Mouse (Mus musculus) gastrocnemius, adult 2 months (tissue): ENCODE measurements around the gene Pex16. TPM values are rescaled to one million over a fixed set of nuclear protein-coding genes. Genes with fewer than 3 reads are reported as not detected.

Experiments used
- DNase-seq: peaks from one replicate; pipeline ENCODE4 v3.0.0; 2022
- H3K27ac ChIP-seq: fragments of 200-600 bp; 2 replicates; pipeline ENCODE4 v1.8.1; 2022; ENCODE audit warnings: mild to moderate bottlenecking
- H3K4me3 ChIP-seq: fragments of 200-600 bp; 2 replicates; pipeline ENCODE4 v1.8.1; 2022; ENCODE audit warnings: mild to moderate bottlenecking, moderate library complexity
- CTCF ChIP-seq: fragments of 200-600 bp; IDR thresholded peaks from 2 replicates; pipeline ENCODE4 v1.8.1; 2022; ENCODE audit warnings: antibody characterized with exemption, mild to moderate bottlenecking, moderate library complexity
- intact Hi-C: fragments of 180-260 bp; cut with DNase I; formaldehyde crosslinking; loops from one replicate; pipeline ENCODE4 v1.15.1; 2025
- total RNA-seq, 2 experiments: library from RNA; stranded (reverse); gene quantifications; 2 replicates each; pipeline ENCODE4 v1.2.3; 2021

Gene Pex16
- total RNA-seq, 2 experiments from 2014 or later, result 15.9 to 19.5 TPM

GRCm38 (mm10) chr2:92372767-92373436 lies 1.6 kb upstream of the Pex16 start:
- Histone ChIP-seq H3K4me3 (no peak overlapping the region), H3K27ac (peak overlapping the region; percentile 94)
- intact Hi-C loops, result no loop called here
- no peak for TF ChIP-seq CTCF
- DNase-seq, result peak; percentile 63

- TF ChIP-seq CTCF, result no peak
- Histone ChIP-seq H3K4me3 (peak overlapping the region; percentile 77), H3K27ac (peak overlapping the region; percentile 94)
- no peak for DNase-seq
- intact Hi-C loops, result no loop called here
These were observed 1.1 kb upstream of the Pex16 start for GRCm38 (mm10) chr2:92373437-92373813.

- H3K27ac ChIP-seq, result peak overlapping the region; percentile 94
- TF ChIP-seq CTCF, result no peak
- DNase-seq, result peak; percentile 96
- H3K4me3 ChIP-seq, result peak overlapping the region; percentile 77
- intact Hi-C loops, result loop anchor here (2.0 to 5.0 kb wide), 2 partner anchors 47 to 62 kb away; no protein-coding TSS in a partner anchor
These were observed 685 bp downstream of the Pex16 start for GRCm38 (mm10) chr2:92375099-92375623.

GRCm38 (mm10) chr2:92375788-92376187 lies 1.3 kb downstream of the Pex16 start:
- H3K27ac ChIP-seq, result peak overlapping the region; percentile 94
- intact Hi-C loops, result loop anchor here (2.0 to 5.0 kb wide), 2 partner anchors 47 to 61 kb away; no protein-coding TSS in a partner anchor

GRCm38 (mm10) chr2:92376300-92376699 lies 1.8 kb downstream of the Pex16 start:
- intact Hi-C loops, result loop anchor here (5.0 kb wide), 1 partner anchor 46 kb away; no protein-coding TSS in a partner anchor
- peak overlapping the region; percentile 77 for H3K4me3 ChIP-seq
- peak overlapping the region; percentile 94 for H3K27ac ChIP-seq
- no peak for TF ChIP-seq CTCF
- no peak for DNase-seq

More at GRCm38 (mm10) chr2:92375788-92376187, 1.3 kb downstream of the Pex16 start:
- no peak for DNase-seq
- peak overlapping the region; percentile 77 for H3K4me3 ChIP-seq
- TF ChIP-seq CTCF, result no peak

GRCm38 (mm10) chr2:92377320-92377719 lies 2.8 kb downstream of the Pex16 start:
- H3K4me3 ChIP-seq, result no peak overlapping the region
- no peak for TF ChIP-seq CTCF
- H3K27ac ChIP-seq, result no peak overlapping the region
- no peak for DNase-seq
- intact Hi-C loops, result loop anchor here (5.0 kb wide), 1 partner anchor 45 kb away; no protein-coding TSS in a partner anchor

GRCm38 (mm10) chr2:92379783-92380494 lies 5.5 kb downstream of the Pex16 start:
- no peak for DNase-seq
- H3K27ac ChIP-seq, result no peak overlapping the region
- intact Hi-C loops, result loop anchor here (5.0 kb wide), 1 partner anchor 42 kb away; no protein-coding TSS in a partner anchor
- H3K4me3 ChIP-seq, result no peak overlapping the region
- no peak for TF ChIP-seq CTCF

GRCm38 (mm10) chr2:92380495-92381050 lies 6.1 kb downstream of the Pex16 start:
- DNase-seq, result no peak
- Histone ChIP-seq H3K4me3 (no peak overlapping the region), H3K27ac (no peak overlapping the region)
- intact Hi-C loops, result no loop called here
- no peak for TF ChIP-seq CTCF

GRCm38 (mm10) chr2:92381161-92381560 lies 6.7 kb downstream of the Pex16 start:
- intact Hi-C loops, result no loop called here

GRCm38 (mm10) chr2:92381901-92382588 lies 7.6 kb downstream of the Pex16 start, which contains the start of gene 1700029I15Rik:
1700029I15Rik (plus strand) TSS chr2:92382538.
- Histone ChIP-seq H3K4me3 (no peak within 1 kb of the TSS), H3K27ac (peak within 1 kb of the TSS; percentile 35; the same call in 1 of the 2 replicates)
- no peak for DNase-seq
- intact Hi-C loops, result no loop called here
- TF ChIP-seq CTCF, result no peak

More at GRCm38 (mm10) chr2:92381161-92381560, 6.7 kb downstream of the Pex16 start:
- DNase-seq, result no peak
- Histone ChIP-seq H3K4me3 (no peak overlapping the region), H3K27ac (no peak overlapping the region)
- TF ChIP-seq CTCF, result no peak

GRCm38 (mm10) chr2:92382759-92383158 lies 8.3 kb downstream of the Pex16 start:
- no peak for TF ChIP-seq CTCF
- peak overlapping the region; percentile 35; the same call in 1 of the 2 replicates for H3K27ac ChIP-seq
- no peak for DNase-seq
- intact Hi-C loops, result no loop called here
- no peak overlapping the region for H3K4me3 ChIP-seq

GRCm38 (mm10) chr2:92384101-92384500 lies 9.6 kb downstream of the Pex16 start:
- no peak for TF ChIP-seq CTCF
- no peak overlapping the region for H3K27ac ChIP-seq
- intact Hi-C loops, result no loop called here
- DNase-seq, result no peak
- no peak overlapping the region for H3K4me3 ChIP-seq
